Mouse (Mus musculus) CH12F3 (cell line): ENCODE measurements around the gene Hcn4.

Experiments used
- in situ Hi-C: fragments of 300-500 bp; cut with MboI; formaldehyde crosslinking; loops from 2 replicates; pipeline ENCODE4 v1.14.3; 2020; ENCODE audit warnings: low sequenced_read_pairs

Gene Hcn4

DNA sequence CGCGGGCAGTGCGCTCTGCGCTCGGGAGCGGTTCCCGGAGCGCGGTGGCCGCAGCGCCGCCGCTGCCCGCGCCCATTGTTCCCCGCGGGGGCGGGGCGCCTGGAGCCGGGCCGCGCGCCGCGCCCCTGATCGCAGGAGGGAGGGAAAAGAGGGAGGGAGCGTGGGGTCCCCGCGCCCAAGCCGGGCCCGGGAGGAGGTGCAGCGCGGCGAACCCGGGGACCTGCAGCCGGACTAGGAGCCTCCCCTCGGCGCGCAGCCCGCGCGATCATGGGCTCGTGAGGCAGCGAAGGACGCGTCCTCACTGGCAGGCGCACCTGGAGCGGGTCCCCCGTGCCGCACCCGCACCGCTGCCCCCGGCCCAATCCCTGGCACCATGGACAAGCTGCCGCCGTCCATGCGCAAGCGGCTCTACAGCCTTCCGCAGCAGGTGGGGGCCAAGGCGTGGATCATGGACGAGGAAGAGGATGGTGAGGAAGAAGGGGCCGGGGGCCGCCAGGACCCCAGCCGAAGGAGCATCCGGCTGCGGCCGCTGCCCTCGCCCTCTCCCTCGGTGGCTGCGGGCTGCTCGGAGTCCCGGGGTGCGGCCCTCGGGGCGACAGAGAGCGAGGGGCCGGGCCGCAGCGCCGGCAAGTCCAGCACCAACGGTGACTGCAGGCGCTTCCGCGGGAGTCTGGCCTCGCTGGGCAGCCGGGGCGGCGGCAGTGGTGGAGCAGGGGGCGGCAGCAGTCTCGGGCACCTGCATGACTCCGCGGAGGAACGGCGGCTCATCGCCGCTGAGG is at the start of gene Hcn4:
Hcn4 (plus strand) TSS at position 274 of the 779 bp plus-strand sequence.
- in situ Hi-C loops = no loop called here

DNA sequence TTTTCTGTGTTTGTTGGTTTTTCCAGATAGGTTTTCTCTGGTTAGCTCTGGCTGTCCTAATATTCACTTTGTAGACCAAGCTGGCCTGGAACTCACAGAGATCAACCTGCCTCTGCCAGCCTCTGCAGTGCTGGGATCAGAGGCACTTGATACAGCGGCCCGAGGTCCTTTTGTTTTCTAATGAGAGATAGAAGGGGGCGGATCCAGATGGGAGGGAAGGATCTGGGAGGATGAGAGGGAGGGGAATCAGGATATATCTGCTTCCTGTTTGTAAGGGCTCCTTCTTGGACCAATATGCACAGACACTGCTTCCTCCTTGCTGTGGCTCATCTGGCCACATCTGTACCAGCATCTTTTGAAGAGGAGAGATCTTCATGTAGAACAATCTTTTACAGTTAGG is 48.5 kb upstream of the Hcn4 start:
- in situ Hi-C loops = no loop called here

DNA sequence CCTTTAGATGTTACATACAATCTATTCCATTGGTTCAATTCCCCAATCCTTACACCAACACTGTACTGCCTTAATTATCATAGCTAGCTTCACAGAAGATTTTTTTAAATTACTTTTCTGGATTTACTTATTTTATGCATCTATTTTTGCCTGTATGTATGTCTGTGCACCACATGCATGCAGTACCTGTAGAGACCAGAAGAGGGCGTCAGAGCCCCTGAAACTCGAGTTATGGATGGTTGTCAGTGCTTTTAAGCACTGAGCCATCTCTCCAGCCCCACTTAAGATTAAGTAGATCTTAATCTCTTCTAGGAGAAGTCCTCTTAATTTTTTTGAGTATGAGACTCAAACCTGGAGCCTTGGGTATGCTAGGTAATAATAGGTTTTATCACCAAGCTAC is 47.8 kb upstream of the Hcn4 start:
- in situ Hi-C loops = no loop called here

GRCm38 (mm10) chr9:58789476-58789875 is 33.7 kb upstream of the Hcn4 start:
- in situ Hi-C loops = no loop called here

DNA sequence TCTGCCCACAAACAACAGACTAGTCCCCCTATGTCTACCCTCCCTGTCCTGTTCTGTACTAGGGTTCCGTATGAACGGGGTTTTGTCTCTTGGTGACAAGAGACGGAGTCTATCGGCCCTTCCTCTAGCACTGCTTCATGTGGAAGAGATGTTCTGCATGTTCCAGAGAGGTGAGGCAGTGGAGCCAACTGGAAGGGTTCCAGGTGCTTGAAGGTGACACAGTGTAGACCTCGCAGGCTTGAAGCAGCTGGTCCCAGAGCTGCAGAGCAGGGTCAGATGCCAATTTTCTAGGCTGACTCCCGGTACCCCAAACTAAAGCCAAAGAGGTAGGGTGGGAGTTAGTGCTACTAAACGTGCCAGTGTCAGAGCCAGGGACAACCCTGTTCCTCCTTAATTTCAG is 25.1 kb upstream of the Hcn4 start:
- in situ Hi-C loops = no loop called here

GRCm38 (mm10) chr9:58801441-58801840 is 21.8 kb upstream of the Hcn4 start:
- in situ Hi-C loops = no loop called here

GRCm38 (mm10) chr9:58802294-58802693 is 20.9 kb upstream of the Hcn4 start:
- in situ Hi-C loops = no loop called here

GRCm38 (mm10) chr9:58802802-58803201 is 20.4 kb upstream of the Hcn4 start:
- in situ Hi-C loops = no loop called here

GRCm38 (mm10) chr9:58805601-58806318 is 17.5 kb upstream of the Hcn4 start:
- in situ Hi-C loops = no loop called here

DNA sequence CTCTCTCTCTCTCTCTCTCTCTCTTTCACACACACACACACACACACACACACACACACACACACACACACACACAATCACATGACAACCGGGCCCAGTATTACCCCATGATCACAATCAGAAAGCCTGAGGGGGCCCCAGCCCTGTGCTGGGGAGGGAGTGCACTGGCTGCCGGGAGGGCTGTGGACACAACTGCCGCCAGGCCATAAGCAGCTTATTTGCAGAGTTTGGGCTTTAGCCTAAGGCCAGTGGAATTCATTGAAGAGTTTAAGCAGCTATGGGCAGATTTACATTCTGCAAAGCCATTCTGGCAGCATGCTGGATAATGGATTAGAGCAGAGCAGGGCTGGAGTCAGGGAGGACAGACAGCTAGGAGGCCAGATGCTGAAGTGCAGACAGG is 12.0 kb upstream of the Hcn4 start:
- in situ Hi-C loops = no loop called here

- in situ Hi-C loops = no loop called here
These were observed 7.5 kb upstream of the Hcn4 start for GRCm38 (mm10) chr9:58815552-58816260.

GRCm38 (mm10) chr9:58816458-58816857 is 6.8 kb upstream of the Hcn4 start:
- in situ Hi-C loops = no loop called here

DNA sequence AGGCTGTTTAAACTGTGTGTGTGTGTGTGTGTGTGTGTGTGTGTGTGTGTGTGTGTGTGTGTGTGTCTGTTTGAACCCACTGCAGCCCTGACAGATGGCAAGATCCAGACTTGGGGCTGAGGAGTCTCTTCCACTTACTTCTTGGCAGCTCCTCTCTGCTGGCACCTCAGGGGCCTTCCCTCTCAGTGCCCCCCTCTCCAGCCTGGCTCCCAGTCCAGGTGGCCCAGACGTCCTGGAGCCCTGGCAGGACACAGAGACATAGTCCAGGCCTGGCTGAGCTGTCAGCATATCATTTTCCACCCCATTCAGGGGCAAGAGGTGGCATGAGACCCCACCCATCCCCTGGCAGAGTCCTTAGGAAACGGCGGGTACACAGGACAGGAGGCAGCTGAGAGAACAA is 5.5 kb upstream of the Hcn4 start:
- in situ Hi-C loops = no loop called here

GRCm38 (mm10) chr9:58822431-58823091 is 651 bp upstream of the Hcn4 start:
- in situ Hi-C loops = no loop called here

- in situ Hi-C loops = no loop called here
These were observed 655 bp downstream of the Hcn4 start for GRCm38 (mm10) chr9:58823918-58824215.

DNA sequence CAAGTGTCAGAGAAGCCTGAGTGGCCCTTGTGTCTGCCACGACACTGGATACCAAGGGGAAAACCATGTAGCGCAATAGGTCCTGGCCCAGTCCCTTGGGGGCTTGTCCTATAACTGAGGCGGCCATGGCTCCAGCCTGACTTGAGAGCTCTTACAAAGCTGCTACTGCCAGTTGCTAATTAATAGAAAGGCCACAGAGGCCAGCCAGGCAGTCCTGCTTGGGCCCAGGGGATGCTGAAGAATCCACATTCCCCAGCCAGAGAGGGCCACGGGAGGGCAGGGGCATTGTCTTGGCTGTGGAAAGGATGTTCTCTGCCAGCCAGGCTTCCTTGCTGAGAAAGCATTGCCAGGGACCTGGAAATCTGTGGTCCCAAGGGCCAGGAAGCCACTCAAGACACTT is 6.4 kb downstream of the Hcn4 start:
- in situ Hi-C loops = no loop called here

DNA sequence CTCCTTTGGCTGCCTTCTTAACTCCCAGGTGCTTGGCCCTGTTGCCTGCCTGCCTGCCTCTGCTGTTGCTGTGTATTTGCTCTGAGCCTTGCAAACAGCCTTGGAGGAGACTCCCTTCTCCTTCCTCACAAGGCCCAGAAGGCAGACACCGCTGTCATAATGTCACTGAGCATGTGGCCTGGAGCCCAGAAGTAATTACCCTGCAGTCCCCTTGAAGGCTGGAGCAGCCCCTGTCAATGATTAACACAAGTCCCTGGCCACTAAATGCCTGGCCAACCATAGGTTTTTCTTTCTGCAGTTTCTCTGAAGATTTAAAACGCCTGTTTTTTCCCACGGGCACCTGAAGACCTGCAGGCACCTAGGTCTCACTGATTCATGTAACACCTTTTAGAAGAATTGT is 9.7 kb downstream of the Hcn4 start:
- in situ Hi-C loops = no loop called here

DNA sequence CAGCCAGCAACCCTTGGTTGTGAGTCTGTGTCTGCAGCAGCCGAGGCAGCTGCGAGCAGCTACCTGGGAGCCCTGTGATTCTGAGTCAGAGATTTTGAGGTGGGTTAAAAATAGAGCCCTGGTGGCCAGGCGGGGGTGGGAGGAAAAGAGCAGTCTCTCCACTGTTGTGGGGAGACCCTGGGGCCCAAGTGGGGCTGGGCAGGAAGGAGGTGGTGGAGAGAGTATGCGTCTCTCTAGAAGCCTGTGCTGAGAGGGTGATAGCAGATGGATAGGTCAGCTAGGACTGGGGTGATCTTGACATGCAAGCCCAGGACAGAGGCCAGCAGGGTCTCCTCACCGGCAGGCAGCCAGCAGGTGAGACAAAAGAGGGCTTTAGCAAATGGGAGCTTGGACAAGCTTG is 14.0 kb downstream of the Hcn4 start:
- in situ Hi-C loops = no loop called here

GRCm38 (mm10) chr9:58838504-58838903 is 15.3 kb downstream of the Hcn4 start:
- in situ Hi-C loops = no loop called here

- in situ Hi-C loops = no loop called here
These were observed 18.4 kb downstream of the Hcn4 start for GRCm38 (mm10) chr9:58841655-58842054.

GRCm38 (mm10) chr9:58844597-58844996 is 21.4 kb downstream of the Hcn4 start:
- in situ Hi-C loops = no loop called here
